Mouse (Mus musculus) CH12.LX (cell line): ENCODE measurements at regions not wholly inside any gene's neighbourhood (a gene's known extent, or its start where the extent isn't known, plus 50 kb on each side); places are given as distances from the start of the nearest gene placed in this dataset.

Experiments used
- CHD2 ChIP-seq: IDR thresholded peaks from 2 replicates; pipeline ENCODE4 v1.6.1; 2011; ENCODE audit warnings: low read length, improper control_type of control experiment
- CTCF ChIP-seq, 2 experiments: IDR thresholded peaks in 1 of 2; conservative IDR thresholded peaks in 1 of 2; 2 replicates each; pipeline ENCODE4 v1.5.1; 2011 to 2012; ENCODE audit warnings: low read depth in 2 of 2, low read length in 2 of 2, improper control_type of control experiment in 1 of 2, inconsistent platforms in 1 of 2, mild to moderate bottlenecking in 1 of 2, moderate library complexity in 1 of 2
- E2F4 ChIP-seq: IDR thresholded peaks from 2 replicates; pipeline ENCODE4 v1.6.1; 2011; ENCODE audit warnings: low read depth, low read length, improper control_type of control experiment; ENCODE audit not compliant: insufficient replicate concordance
- EP300 ChIP-seq: IDR thresholded peaks from 2 replicates; pipeline ENCODE4 v1.6.1; 2011; ENCODE audit warnings: low read length, improper control_type of control experiment
- HCFC1 ChIP-seq: IDR thresholded peaks from 2 replicates; pipeline ENCODE4 v1.6.1; 2012; ENCODE audit warnings: low read depth, mild to moderate bottlenecking, inconsistent platforms, low read length, improper control_type of control experiment
- MAX ChIP-seq: IDR thresholded peaks from 2 replicates; pipeline ENCODE4 v1.6.1; 2011; ENCODE audit warnings: low read length, improper control_type of control experiment
- MAZ ChIP-seq: IDR thresholded peaks from 2 replicates; pipeline ENCODE4 v1.6.1; 2012; ENCODE audit warnings: low read depth, mild to moderate bottlenecking, inconsistent platforms, low read length, improper control_type of control experiment, moderate library complexity
- MXI1 ChIP-seq: IDR thresholded peaks from 2 replicates; pipeline ENCODE4 v1.6.1; 2011; ENCODE audit warnings: mild to moderate bottlenecking, low read depth, low read length, improper control_type of control experiment
- NELFE ChIP-seq: IDR thresholded peaks from 2 replicates; pipeline ENCODE4 v1.6.1; 2011; ENCODE audit warnings: low read depth, low read length, improper control_type of control experiment
- POLR2A ChIP-seq: IDR thresholded peaks from 2 replicates; pipeline ENCODE4 v1.6.1; 2011; ENCODE audit warnings: low read depth, mild to moderate bottlenecking, improper control_type of control experiment, low read length
- TCF12 ChIP-seq: IDR thresholded peaks from 2 replicates; pipeline ENCODE4 v1.6.1; 2014; ENCODE audit warnings: low read depth, mild to moderate bottlenecking, inconsistent platforms, low read length, improper control_type of control experiment
- UBTF ChIP-seq: IDR thresholded peaks from 2 replicates; pipeline ENCODE4 v1.6.1; 2012; ENCODE audit warnings: low read depth, mild to moderate bottlenecking, inconsistent platforms, low read length, improper control_type of control experiment, moderate library complexity
- USF1 ChIP-seq: IDR thresholded peaks from 2 replicates; pipeline ENCODE4 v1.6.1; 2014; ENCODE audit warnings: low read depth, mild to moderate bottlenecking, inconsistent platforms, low read length, improper control_type of control experiment
- ZNF384 ChIP-seq: IDR thresholded peaks from 2 replicates; pipeline ENCODE4 v1.6.1; 2012; ENCODE audit warnings: low read depth, low read length, improper control_type of control experiment, inconsistent platforms

DNA sequence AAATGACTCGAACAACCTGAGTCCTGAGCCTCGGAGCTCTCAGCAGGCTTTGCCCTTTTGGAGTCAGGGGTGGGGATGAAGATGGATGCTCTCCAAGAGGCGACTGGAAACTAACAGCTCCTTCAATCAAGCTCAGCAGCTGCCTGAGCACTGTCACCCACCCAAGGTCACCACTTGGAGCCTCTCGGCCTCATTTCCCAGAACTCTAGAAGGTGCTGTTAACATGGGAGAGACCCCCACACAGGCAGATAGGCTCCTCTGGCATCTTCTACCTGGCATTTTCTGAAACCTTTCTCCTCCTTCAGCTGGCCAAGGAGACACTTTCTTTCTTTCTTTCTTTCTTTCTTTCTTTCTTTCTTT is 67.0 kb upstream of the Noct start:
- TF ChIP-seq CTCF (conservative IDR thresholded peaks at IDR 0.05 in 1 of 2, IDR thresholded peaks at IDR 0.05 in 1 of 2; ENCODE audit: low read depth in 2 of 2, low read length in 2 of 2) (no peak), HCFC1 (no peak), CHD2 (no peak), MXI1 (no peak), USF1 (no peak), POLR2A (no peak), UBTF (no peak), MAZ (no peak), NELFE (no peak), MAX (no peak), ZNF384 (no peak), E2F4 (no peak), EP300 (no peak), TCF12 (no peak)
